Mouse (Mus musculus) testis, postnatal 14 days (tissue): ENCODE data around the gene Atp6v1g2.
A peak's percentile ranks its signal among the peaks of the same experiment; 100 is the strongest.

Experiments
- DNase-seq: peaks from one replicate; pipeline ENCODE4 v3.0.0; 2021; ENCODE audit warnings: low spot score

The Atp6v1g2 gene

DNA sequence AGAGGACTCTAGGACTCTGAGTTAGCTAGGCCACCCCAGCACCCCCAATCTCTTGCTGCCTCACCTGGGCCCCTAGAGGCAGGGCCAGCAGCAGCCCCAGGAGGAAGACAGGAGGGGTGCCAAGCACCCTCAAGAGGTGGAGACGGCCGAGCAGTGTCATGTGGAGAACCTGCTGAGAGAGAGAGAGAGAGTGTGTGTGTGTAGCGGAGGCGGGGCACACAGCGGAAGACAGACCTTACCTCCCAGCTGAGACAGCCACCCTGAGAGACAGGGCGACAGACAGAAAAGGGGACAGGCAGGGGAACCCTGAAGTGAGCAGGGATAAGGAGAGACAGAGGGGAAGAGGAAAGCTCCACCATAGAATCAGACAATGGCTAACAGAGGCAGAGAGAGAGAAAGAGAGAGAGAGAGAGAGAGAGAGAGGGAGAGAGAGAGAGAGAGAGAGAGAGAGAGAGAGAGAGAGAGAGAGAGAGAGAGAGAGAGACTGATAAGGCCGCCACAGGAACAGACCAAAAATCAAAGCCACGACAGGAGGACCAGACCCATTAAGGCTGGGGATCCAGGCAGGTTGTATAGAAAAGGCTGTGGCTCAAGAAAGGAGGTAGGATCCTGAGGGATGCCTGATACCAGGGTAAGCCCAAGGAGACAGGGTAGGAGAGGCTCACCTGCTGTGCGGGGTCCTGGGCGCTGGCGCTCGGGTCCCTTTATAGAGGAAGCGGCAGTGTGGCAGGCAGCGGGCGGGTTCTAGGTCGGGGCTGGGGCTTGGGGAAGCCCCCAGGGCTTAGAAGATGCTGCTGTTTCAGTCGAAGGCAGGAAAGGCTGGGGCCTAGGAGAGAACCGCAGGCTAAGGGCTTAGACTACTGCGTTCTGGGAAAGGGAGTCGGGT lies 28.7 kb upstream of the Atp6v1g2 start, which contains the start of gene Lta:
Lta (minus strand) TSS at position 858 of the 886 bp plus-strand sequence.
- DNase-seq: no peak

GRCm38 (mm10) chr17:35205380-35205769 lies 28.1 kb upstream of the Atp6v1g2 start:
- DNase-seq: no peak

DNA sequence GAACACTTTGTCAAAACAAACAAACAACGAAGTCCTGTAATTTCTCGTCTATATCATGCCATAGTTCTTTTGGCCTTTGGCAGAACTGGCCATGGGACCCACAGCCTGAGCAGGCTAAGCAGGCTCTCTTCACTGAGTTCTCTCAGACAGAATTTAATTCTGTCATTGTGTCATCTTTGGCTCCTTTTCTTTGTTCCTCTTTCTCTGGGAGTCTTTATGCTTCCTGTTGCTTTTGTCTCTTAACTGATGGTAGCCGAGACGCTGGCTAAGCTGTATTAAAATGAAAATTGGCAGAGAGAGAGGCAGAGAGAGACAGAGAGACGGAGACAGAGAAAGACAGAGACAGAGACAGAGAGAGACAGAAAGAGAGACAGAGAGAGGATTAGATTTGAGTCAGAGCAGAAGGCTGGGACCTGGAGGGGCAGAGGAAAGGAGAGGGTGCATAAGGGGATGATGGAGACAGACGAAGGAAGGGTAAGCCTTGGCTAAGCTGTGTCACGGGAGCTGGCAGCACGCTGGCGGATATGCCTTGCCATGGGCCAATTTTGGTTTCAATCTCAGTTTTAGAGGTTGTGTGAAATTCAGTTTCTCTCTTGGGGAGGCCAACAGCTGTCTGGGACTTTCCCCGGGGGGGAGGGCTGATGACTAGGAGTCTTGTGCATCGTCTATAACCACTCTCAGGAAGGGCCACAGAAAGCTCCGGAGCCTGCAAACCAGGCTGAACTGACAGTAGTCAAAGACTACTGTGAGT lies 23.5 kb upstream of the Atp6v1g2 start:
- no peak for DNase-seq

DNA sequence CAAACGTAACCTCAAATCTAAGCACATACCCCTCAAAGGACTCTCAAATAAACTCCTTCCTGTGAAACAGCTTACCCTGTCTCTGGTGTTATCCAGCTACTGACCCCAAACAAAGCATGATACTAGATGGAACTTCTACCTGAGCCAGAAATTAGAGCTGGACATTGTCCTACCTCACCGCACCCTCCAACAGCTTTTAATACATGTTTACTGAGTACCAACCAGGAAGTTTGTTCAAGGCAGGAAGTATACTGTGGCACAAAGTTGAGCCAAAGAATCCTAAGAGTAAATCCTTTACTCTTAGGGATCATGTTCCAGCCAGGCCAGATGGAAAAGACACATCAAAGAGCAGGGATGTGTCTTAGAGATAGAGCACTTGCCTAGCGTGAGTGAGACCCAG lies 22.9 kb upstream of the Atp6v1g2 start:
- no peak for DNase-seq

DNA sequence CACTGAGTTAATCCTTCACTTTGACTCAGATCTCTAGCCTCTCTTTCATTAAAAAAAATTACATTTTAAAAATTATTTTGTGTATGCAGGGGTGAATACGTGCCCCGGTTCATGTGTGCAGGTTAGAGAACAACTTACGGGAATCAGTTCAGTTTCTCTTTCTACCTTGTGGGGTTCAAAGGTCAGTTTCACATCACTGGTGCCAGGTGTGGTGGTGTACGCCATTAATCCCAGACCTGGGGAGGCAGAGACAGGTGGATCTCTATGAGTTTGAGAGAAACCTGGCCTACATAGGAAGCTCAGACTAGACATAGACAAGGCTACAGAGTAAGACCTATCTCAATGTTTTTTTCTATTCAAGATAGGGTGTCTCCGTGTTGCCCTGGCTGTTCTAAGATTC lies 20.4 kb upstream of the Atp6v1g2 start:
- no peak for DNase-seq

- DNase-seq: no peak
Observed at GRCm38 (mm10) chr17:35218516-35219193, 14.8 kb upstream of the Atp6v1g2 start.

DNA sequence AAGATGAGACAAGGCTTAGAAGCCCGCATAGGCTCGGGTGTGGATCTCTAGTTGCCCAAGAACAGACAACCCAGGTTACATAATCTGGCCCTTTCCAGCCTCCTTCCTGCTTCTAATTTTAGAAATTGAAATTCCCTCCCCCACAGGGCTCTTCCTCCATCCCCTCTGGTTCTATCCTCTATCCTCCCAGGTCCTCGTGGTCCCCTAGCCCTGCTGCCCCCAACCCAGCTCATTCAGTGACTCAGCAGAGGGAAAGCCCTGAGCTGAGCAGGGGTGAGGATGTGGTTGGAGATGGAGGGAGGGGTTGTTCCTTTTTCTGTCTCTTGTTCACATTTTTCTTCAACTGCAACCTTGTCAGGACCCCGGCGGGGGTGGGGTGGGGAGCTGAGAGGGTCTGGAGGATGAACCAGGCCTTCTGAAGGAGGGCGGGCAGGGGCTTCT lies 13.8 kb upstream of the Atp6v1g2 start:
- no peak for DNase-seq

GRCm38 (mm10) chr17:35220156-35220952 lies 13.1 kb upstream of the Atp6v1g2 start, which contains the start of gene Gm16181:
Gene Gm16181 (plus strand): TSS chr17:35220834.
- DNase-seq: peak; percentile 68

DNA sequence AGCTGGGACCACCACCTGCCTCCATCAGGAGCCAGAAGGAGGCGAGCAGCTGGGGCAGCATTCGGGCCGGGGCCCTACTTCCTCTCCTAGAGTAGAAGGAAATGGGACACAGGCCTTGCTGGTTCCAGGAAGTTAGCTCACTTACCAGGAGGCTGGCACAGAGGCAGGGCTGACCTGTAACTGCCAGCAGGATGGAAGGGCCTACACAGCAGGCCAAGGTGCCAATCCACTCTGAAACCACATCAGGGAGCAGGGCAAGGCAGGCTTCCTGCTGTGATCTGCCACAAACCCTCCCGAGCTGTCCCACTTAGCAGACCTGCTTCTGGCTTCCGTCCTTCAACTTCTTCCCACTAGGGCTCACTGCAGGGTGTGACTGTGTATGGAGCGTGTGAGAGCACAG lies 11.2 kb upstream of the Atp6v1g2 start:
- DNase-seq: no peak

DNA sequence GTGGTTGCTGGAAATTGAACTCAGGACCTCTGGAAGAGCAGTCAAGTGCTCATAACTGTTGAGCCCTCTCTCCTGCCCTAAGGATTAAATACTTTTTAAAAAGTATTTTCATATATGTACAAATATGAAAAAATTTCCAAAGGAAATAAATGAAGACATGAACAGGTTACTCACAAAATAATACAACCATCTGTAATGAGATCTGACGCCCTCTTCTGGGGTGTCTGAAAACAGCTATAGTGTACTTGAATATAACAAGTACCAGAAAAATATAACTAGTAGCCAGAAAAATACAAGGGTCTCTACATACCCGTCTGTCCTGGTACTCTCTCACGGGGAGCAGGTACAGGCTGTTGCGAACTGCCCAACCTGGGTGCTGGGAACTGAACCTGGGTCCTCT lies 8.8 kb upstream of the Atp6v1g2 start:
- DNase-seq: no peak

GRCm38 (mm10) chr17:35225456-35225855 lies 8.0 kb upstream of the Atp6v1g2 start:
- no peak for DNase-seq

DNA sequence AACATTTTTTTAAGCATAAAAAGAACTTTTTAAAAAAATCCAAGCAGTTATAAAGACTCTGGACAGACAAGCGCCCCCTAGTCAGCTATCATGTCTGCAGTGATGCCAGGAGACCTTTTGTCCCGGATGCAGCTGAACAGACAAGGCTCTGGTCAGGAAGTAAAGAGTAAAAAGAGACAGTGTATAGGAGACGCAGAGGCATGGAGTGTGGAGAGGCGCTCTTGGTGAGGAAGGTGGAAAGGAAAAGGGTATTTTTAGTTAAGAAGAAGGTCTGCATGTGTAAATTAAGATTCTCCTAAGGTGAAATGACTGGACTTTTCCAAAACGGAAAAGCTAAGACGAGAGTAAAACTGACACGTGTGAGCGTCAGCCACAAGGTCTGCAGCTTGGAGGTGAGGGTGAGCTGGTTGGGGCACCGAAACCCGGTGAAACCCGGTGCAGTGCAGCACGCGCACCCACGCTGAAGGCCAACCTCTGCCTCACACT lies 6.9 kb upstream of the Atp6v1g2 start:
- no peak for DNase-seq

- no peak for DNase-seq
Observed at GRCm38 (mm10) chr17:35231022-35231421, 2.4 kb upstream of the Atp6v1g2 start.

DNA sequence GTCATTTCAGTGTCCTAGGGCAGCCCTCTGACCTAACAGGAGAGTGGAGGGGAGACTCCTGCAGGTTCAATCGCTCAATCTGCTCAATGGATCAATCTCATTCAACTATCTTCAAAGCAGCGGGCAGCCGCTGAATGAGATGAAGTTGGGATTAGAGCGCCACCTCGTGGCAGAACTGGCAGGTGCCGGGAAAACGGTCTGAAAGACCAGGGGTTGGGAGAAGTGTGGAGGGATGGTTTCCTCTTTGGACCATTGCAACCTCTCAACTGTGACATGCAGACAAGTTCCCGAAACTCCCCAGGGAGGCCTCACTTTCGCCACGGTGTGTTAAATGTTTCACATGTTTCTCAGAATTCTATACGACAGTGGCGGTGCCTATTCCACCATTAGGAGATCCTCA lies 1.4 kb upstream of the Atp6v1g2 start:
- peak; percentile 65 for DNase-seq

DNA sequence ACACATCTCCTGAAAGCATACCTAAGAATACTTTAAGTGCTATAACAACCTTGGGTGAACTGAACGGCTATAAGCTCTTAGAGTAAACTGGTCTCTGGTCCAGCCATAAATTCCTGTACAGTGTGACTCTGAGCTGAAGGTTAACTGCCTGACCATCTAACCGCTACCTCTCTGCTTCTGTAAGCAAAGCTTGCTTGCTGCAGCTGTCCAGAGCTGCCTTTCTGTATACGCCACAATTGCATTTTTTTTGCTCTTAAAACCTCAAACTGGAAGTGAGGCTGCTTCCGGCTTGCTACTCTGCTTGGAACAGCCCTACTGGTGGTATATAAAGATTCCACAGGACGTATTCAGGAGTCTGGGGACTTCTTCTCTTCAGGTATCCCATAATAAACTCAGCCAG lies 801 bp upstream of the Atp6v1g2 start:
- no peak for DNase-seq

DNA sequence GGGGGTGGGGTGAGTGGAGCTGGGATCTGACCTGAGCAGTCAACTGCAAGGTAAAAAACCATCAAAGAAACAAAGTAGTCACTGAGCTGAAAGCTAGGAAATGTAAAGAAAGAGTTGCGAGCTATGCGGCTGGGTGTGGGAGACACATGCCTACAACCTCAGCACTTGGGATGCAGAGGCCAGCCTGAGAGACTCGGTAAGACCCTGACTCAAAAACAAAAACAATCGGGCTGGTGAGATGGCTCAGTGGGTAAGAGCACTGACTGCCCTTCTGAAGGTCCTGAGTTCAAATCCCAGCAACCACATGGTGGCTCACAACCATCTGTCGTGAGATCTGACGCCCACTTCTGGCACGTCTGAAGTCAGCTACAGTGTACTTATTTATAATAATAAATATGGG lies 630 bp downstream of the Atp6v1g2 start:
- peak; percentile 58 for DNase-seq

GRCm38 (mm10) chr17:35234903-35235302 lies 1.4 kb downstream of the Atp6v1g2 start:
- no peak for DNase-seq

DNA sequence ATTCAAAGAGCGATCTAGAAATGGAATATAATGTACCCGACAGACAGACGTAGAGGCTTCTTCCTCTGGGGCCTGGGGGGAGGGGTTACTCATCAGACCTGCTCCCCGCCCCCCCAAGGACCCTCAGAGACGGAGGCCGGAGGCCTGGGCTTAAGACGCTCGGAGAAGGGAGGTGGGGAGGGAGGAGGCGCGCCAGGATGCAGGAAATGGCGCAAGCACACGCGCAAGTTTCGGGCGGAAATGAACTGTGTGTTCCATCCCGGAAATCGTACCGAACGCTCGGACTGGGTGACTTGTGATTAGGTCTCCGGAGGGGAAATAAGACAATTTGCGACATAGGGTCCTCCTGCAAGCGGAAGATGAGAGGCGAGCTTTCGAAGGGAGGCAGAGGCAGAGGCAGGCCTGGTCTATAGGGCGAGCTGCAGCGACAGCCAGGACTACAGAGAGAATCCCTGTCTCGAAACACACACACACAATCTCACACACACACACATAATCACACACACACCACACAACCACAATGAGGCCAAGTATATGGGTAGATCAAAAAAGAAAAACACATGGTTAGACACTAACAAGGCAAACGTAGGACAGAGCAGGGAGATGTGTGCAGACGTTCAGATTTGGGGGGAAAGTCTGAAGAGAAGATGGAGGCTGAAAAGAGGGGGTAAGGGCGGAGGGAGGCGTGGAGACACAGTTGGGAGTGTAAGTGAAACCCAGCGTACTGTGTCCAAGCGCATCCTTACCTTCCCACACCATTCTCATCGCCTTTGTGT lies 2.3 kb downstream of the Atp6v1g2 start, which contains the start of gene Nfkbil1:
Nfkbil1 (minus strand) TSS at position 179 of the 776 bp plus-strand sequence.
- peak; percentile 88 for DNase-seq

GRCm38 (mm10) chr17:35236390-35236746 lies 2.9 kb downstream of the Atp6v1g2 start:
- peak; percentile 88 for DNase-seq

DNA sequence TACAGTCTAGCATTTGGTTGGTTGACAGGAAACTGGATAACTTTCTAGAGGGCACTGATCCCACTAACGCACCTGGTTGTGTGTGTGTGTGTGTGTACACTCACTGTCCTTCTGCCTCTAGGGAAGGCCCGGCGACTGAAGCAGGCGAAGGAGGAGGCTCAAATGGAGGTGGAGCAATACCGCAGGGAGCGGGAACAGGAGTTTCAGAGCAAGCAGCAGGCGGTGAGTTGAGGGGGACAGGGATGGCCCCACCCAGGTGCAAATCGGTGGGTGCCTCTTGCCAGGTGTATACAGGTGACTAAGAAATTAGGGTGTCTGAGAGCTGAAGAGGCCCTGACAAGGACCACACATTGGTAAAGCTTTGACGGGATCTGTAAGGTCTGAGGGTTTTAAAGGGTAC lies 3.5 kb downstream of the Atp6v1g2 start:
- DNase-seq: no peak

- no peak for DNase-seq
Observed at GRCm38 (mm10) chr17:35237504-35237903, 4.0 kb downstream of the Atp6v1g2 start.
